Mouse (Mus musculus): ENCODE data around the gene Fpgs. TPM values are rescaled to one million over a fixed set of nuclear protein-coding genes. Genes with fewer than 3 reads are reported as not detected.

Gene Fpgs
- polyA plus RNA-seq, 1 experiment from 2014 or later: 14.5 TPM

DNA sequence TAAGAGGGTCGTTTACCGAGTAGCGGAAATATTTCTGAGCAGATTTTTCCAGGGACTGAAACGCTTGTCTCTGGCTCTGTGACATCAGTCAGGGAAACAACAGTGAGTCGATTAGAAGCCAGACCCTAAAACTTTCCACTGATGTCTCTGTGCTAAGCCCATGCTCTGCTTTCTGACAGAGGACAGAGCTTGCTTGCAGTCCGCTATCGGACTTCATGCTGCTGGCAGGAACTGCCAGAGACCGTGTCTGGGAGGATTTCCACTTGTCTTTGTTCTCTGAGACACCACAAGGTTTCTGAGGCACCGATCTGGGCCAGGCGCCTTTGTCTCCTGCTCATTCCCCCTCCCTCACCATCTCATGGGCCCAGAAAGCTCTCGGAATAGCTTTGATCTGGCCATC lies 36.2 kb downstream of the Fpgs start:
- 30% methylated on average over 11 of the region's 11 CpGs for WGBS (ENCODE audit: insufficient replicate concordance)
- Histone ChIP-seq H3K27me3 (ENCODE audit: control insufficient read depth, insufficient read depth, low read length) (no peaks in the 10 kb centered on the region), H3K4me3 (ENCODE audit: low read depth, low read length) (no peak overlapping the region), H3K36me3 (ENCODE audit: control insufficient read depth, insufficient read depth, low read length) (0 out of 2 replicates have a peak, but pooled peaks cover 4% of the 10 kb centered on the region), H3K4me2 (peak overlapping the region; percentile 2; the same call in 1 of the 2 replicates), H3K9me3 (replicated peaks; ENCODE audit: control insufficient read depth, low read length) (no peaks in the 10 kb centered on the region), H3K4me1 (ENCODE audit: control insufficient read depth, insufficient read depth, low read length) (peaks cover 27% of the 10 kb centered on the region), H3K27ac (ENCODE audit: low read depth, low read length) (peak overlapping the region; percentile 79), H3K9ac (ENCODE audit: low read depth, low read length) (peak overlapping the region; percentile 43)
- peak; percentile 48; the same call in 1 of the 2 replicates for ATAC-seq (replicated peaks; ENCODE audit: insufficient number of reproducible peaks, low FRiP score, low TSS enrichment)

DNA sequence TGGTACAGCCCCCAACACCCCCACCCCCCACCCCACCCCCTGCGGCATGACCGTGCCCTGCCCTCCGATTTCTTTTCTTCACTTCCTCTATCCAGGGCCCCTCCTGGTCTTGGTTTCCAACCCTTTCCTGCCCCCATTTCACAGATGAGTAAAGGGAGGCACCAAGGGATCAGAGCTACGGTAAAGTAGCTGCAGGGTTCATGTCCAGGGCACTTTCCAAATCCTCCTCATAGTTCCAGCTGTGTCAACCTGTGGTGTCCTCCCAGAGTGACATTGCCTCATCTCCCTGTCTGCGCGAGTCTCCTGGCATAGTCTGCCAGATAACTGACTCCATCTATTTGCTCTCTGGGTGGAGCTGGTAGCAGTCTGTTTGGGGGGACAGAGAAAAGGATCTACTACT lies 38.1 kb downstream of the Fpgs start:
- no peak overlapping the region for H3K9ac ChIP-seq (ENCODE audit: low read depth, low read length)
- H3K9me3 ChIP-seq (replicated peaks; ENCODE audit: control insufficient read depth, low read length): no peaks in the 10 kb centered on the region

DNA sequence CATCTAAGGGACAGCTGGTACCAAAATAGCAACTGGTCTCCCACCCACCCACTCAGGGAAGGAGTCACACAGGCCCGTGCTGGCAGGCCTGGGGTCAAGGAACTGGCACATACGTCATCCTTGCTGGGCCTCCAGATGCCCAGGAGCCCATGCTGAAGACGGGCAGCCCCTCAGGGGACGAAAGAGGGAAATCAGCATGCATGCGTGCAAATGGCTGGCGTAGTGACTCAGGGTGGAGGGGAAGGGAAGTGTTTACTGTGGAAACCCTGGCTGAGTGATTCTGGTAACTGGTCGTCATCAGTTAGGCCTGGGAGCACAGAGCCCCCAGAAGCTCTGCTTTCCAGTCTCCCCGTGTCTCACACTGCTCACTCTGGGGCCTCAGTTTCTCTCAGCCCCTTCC lies 38.6 kb downstream of the Fpgs start:
- peaks cover 46% of the 10 kb centered on the region for H3K4me1 ChIP-seq (ENCODE audit: control insufficient read depth, insufficient read depth, low read length)
- H3K9me3 ChIP-seq (replicated peaks; ENCODE audit: control insufficient read depth, low read length): no peaks in the 10 kb centered on the region
- peak overlapping the region; percentile 44; the same call in 1 of the 2 replicates for H3K9ac ChIP-seq (ENCODE audit: low read depth, low read length)
- H3K4me2 ChIP-seq: no peak overlapping the region
- H3K27ac ChIP-seq (ENCODE audit: low read depth, low read length): peak overlapping the region; percentile 71; the same call in 1 of the 2 replicates
- 53% methylated on average over 8 of the region's 8 CpGs for whole genome bisulfite sequencing (ENCODE audit: insufficient replicate concordance)
- ATAC-seq (replicated peaks; ENCODE audit: insufficient number of reproducible peaks, low FRiP score, low TSS enrichment): no peak
- no peaks in the 10 kb centered on the region for H3K27me3 ChIP-seq (ENCODE audit: control insufficient read depth, insufficient read depth, low read length)
- H3K36me3 ChIP-seq (ENCODE audit: control insufficient read depth, insufficient read depth, low read length): no peaks in the 10 kb centered on the region
- no peak overlapping the region for H3K4me3 ChIP-seq (ENCODE audit: low read depth, low read length)

More for the DNA sequence above, 38.1 kb downstream of the Fpgs start:
- peaks cover 42% of the 10 kb centered on the region for H3K4me1 ChIP-seq (ENCODE audit: control insufficient read depth, insufficient read depth, low read length)
- peak overlapping the region; percentile 71 for H3K27ac ChIP-seq (ENCODE audit: low read depth, low read length)
- WGBS (ENCODE audit: insufficient replicate concordance): 67% methylated on average over 6 of the region's 6 CpGs
- ATAC-seq (replicated peaks; ENCODE audit: insufficient number of reproducible peaks, low FRiP score, low TSS enrichment): no peak
- no peak overlapping the region for H3K4me3 ChIP-seq (ENCODE audit: low read depth, low read length)
- H3K4me2 ChIP-seq: no peak overlapping the region
- no peaks in the 10 kb centered on the region for H3K27me3 ChIP-seq (ENCODE audit: control insufficient read depth, insufficient read depth, low read length)
- H3K36me3 ChIP-seq (ENCODE audit: control insufficient read depth, insufficient read depth, low read length): no peaks in the 10 kb centered on the region

DNA sequence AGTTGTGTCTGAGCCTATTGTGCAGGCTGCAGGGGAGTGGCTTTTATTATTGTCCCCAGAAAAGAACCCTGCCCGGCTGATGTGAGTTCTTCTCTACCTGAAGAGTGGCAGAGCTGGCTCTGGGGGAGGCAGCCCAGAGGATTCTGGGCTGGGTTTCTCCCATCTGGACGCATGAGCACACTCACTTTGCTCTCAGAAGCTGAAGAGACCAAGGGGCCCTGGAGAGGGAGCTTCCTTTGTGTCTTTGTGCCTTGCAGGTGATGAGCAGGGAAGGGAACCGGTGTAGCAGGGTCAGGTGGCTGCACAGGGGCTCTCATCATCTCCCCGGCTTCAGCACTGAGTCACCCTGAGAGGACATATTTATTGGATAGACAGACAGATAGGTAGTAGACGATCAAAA lies 41.7 kb downstream of the Fpgs start:
- Histone ChIP-seq H3K9me3 (replicated peaks; ENCODE audit: control insufficient read depth, low read length) (no peaks in the 10 kb centered on the region), H3K4me2 (no peak overlapping the region), H3K4me1 (ENCODE audit: control insufficient read depth, insufficient read depth, low read length) (peaks cover 38% of the 10 kb centered on the region), H3K4me3 (ENCODE audit: low read depth, low read length) (no peak overlapping the region), H3K9ac (ENCODE audit: low read depth, low read length) (peak overlapping the region; percentile 64), H3K27ac (ENCODE audit: low read depth, low read length) (peak overlapping the region; percentile 85), H3K36me3 (ENCODE audit: control insufficient read depth, insufficient read depth, low read length) (no peaks in the 10 kb centered on the region), H3K27me3 (ENCODE audit: control insufficient read depth, insufficient read depth, low read length) (no peaks in the 10 kb centered on the region)
- WGBS (ENCODE audit: insufficient replicate concordance): 54% methylated on average over 5 of the region's 5 CpGs
- no peak for ATAC-seq (replicated peaks; ENCODE audit: insufficient number of reproducible peaks, low FRiP score, low TSS enrichment)

DNA sequence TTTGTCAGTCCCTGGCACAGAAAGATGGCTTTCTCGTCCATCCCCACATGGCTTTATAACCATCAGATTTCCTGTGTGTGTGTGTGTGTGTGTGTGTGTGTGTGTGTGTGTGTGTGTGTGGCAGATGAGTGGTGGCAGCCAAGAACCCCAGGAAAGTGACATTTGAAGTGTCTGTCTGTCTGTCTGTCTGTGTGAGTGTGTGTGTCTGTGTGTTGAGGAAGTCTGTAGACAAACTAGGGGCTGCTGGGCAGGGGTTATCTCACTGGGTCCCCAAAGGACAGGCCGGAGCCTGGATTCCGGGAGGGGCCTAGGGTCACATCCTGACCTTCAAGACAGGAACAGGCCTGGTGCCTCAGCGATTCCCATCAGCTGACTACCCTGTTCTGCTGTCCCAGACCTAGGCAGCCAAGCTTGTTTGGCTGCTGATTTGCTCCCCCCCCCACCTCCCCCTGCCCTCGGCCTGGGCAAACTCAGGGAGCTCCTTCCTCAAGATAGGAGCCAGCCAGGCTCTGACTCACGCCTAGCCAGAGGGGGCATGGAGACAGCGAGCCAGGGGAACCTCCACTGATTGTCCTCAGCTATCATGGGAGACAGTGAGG lies 42.3 kb downstream of the Fpgs start:
- peak; percentile 73; the same call in 1 of the 2 replicates for ATAC-seq (replicated peaks; ENCODE audit: insufficient number of reproducible peaks, low FRiP score, low TSS enrichment)
- no peaks in the 10 kb centered on the region for H3K36me3 ChIP-seq (ENCODE audit: control insufficient read depth, insufficient read depth, low read length)
- H3K4me1 ChIP-seq (ENCODE audit: control insufficient read depth, insufficient read depth, low read length): peaks cover 38% of the 10 kb centered on the region
- H3K4me2 ChIP-seq: no peak overlapping the region
- H3K9ac ChIP-seq (ENCODE audit: low read depth, low read length): peak overlapping the region; percentile 64
- no peak overlapping the region for H3K4me3 ChIP-seq (ENCODE audit: low read depth, low read length)
- 10% methylated on average over 7 of the region's 7 CpGs for WGBS (ENCODE audit: insufficient replicate concordance)
- peak overlapping the region; percentile 85 for H3K27ac ChIP-seq (ENCODE audit: low read depth, low read length)
- H3K27me3 ChIP-seq (ENCODE audit: control insufficient read depth, insufficient read depth, low read length): no peaks in the 10 kb centered on the region
- H3K9me3 ChIP-seq (replicated peaks; ENCODE audit: control insufficient read depth, low read length): no peaks in the 10 kb centered on the region

DNA sequence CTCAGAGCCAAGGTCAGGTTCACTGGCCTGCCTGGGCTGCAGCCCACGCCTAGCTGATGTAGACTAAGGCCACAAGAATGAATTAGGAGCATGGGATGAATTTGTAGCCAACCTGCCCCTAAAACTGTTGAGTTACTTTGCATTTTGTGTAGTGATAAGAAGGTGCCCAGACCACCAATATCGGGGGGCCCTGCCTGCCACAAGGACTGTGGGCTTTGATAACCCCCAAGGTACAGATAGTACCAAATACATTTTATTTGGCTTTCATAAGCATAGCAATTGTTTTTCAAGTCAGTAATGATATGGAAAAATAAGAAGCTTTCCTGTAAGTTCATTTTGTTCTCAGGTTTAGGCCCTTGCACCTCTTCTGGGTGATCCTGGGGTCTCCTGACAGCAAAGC lies 45.1 kb downstream of the Fpgs start:
- no peaks in the 10 kb centered on the region for H3K9me3 ChIP-seq (replicated peaks; ENCODE audit: control insufficient read depth, low read length)
- H3K4me1 ChIP-seq (ENCODE audit: control insufficient read depth, insufficient read depth, low read length): peaks cover 43% of the 10 kb centered on the region
- H3K27me3 ChIP-seq (ENCODE audit: control insufficient read depth, insufficient read depth, low read length): no peaks in the 10 kb centered on the region
- no peaks in the 10 kb centered on the region for H3K36me3 ChIP-seq (ENCODE audit: control insufficient read depth, insufficient read depth, low read length)
- H3K9ac ChIP-seq (ENCODE audit: low read depth, low read length): no peak overlapping the region
- 71% methylated on average over 2 of the region's 2 CpGs for WGBS (ENCODE audit: insufficient replicate concordance)
- ATAC-seq (replicated peaks; ENCODE audit: insufficient number of reproducible peaks, low FRiP score, low TSS enrichment): no peak
- peak overlapping the region; percentile 50; the same call in 1 of the 2 replicates for H3K27ac ChIP-seq (ENCODE audit: low read depth, low read length)
- H3K4me2 ChIP-seq: no peak overlapping the region
- H3K4me3 ChIP-seq (ENCODE audit: low read depth, low read length): no peak overlapping the region

DNA sequence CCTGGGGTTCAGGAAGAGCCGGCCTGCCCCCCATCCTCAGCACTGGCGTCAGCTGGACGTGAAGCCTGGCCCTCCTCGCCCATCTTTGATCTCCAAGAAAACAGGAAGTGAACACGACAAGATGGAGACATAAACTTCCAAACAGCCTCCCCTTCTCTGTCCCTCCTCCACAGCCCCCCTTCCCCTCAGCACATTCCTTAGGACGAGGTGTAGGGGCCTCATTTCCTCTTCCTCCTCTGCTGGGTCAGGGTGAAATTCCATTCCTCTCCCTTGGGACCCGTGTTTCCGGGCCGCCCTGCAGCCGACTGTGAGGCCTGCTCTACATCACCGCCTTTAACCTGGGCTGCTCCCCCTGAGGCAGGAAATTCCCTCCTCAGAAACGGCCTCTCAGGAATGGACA lies 48.1 kb downstream of the Fpgs start:
- Histone ChIP-seq H3K9me3 (replicated peaks; ENCODE audit: control insufficient read depth, low read length) (no peaks in the 10 kb centered on the region), H3K27me3 (ENCODE audit: control insufficient read depth, insufficient read depth, low read length) (no peaks in the 10 kb centered on the region), H3K9ac (ENCODE audit: low read depth, low read length) (peak overlapping the region; percentile 22; the same call in 1 of the 2 replicates), H3K27ac (ENCODE audit: low read depth, low read length) (peak overlapping the region; percentile 86), H3K36me3 (ENCODE audit: control insufficient read depth, insufficient read depth, low read length) (no peaks in the 10 kb centered on the region), H3K4me2 (peak overlapping the region; percentile 2; the same call in 1 of the 2 replicates), H3K4me3 (ENCODE audit: low read depth, low read length) (no peak overlapping the region), H3K4me1 (ENCODE audit: control insufficient read depth, insufficient read depth, low read length) (peaks cover 33% of the 10 kb centered on the region)
- peak; percentile 70 for ATAC-seq (replicated peaks; ENCODE audit: insufficient number of reproducible peaks, low FRiP score, low TSS enrichment)
- WGBS (ENCODE audit: insufficient replicate concordance): 31% methylated on average over 12 of the region's 12 CpGs

DNA sequence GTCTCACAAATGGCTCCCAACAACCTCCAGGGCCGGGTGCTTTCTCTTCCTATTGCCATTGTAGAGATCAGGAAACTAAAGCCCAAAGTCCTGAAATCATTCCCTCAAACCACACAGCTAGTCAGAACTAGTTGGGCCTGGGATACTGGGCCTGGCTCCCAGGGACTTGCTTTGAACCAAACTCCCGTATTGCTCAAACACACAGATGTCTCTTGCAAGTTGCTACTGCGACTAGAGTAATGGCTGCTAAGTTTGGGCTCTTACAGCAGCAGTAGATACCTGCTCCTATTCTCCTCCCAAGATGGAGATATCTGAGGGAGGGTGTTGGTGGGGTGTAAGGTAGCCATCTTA lies 48.6 kb downstream of the Fpgs start:
- no peak for ATAC-seq (replicated peaks; ENCODE audit: insufficient number of reproducible peaks, low FRiP score, low TSS enrichment)
- H3K4me1 ChIP-seq (ENCODE audit: control insufficient read depth, insufficient read depth, low read length): peaks cover 30% of the 10 kb centered on the region
- H3K36me3 ChIP-seq (ENCODE audit: control insufficient read depth, insufficient read depth, low read length): no peaks in the 10 kb centered on the region
- H3K9me3 ChIP-seq (replicated peaks; ENCODE audit: control insufficient read depth, low read length): no peaks in the 10 kb centered on the region
- peak overlapping the region; percentile 86 for H3K27ac ChIP-seq (ENCODE audit: low read depth, low read length)
- 72% methylated on average over 3 of the region's 3 CpGs for WGBS (ENCODE audit: insufficient replicate concordance)
- no peaks in the 10 kb centered on the region for H3K27me3 ChIP-seq (ENCODE audit: control insufficient read depth, insufficient read depth, low read length)
- H3K9ac ChIP-seq (ENCODE audit: low read depth, low read length): peak overlapping the region; percentile 22; the same call in 1 of the 2 replicates
- H3K4me2 ChIP-seq: peak overlapping the region; percentile 2
- H3K4me3 ChIP-seq (ENCODE audit: low read depth, low read length): no peak overlapping the region
